Mouse (Mus musculus) limb, embryonic 14.5 days (tissue): ENCODE data around the gene Trank1. TPM values are rescaled to one million over a fixed set of nuclear protein-coding genes. Genes with fewer than 3 reads are reported as not detected.

ENCODE experiments used
- ATAC-seq: fragments of 200-750 bp; cut with Nextera tagmentation; 2 replicates; pipeline ENCODE4 v1.8.0; 2017; ENCODE audit warnings: low read depth, moderate number of reproducible peaks, moderate TSS enrichment; ENCODE audit not compliant: low FRiP score
- DNase-seq: peaks from one replicate; pipeline ENCODE4 v3.0.0-alpha.2; 2015; ENCODE audit warnings: low spot score
- H3K27ac ChIP-seq: fragments of 300-500 bp; sonication (generic); replicated peaks from 2 replicates; pipeline ENCODE4 v1.5.1; 2014; ENCODE audit warnings: low read depth, mild to moderate bottlenecking, low read length, moderate library complexity, mixed read lengths
- H3K27me3 ChIP-seq: fragments of 300-500 bp; sonication (generic); 2 replicates; pipeline ENCODE4 v1.6.1; 2014; ENCODE audit warnings: low read length, mixed read lengths; ENCODE audit not compliant: control insufficient read depth, insufficient read depth
- H3K36me3 ChIP-seq: fragments of 300-500 bp; sonication (generic); 2 replicates; pipeline ENCODE4 v1.6.1; 2014; ENCODE audit warnings: mild to moderate bottlenecking, low read length, moderate library complexity, mixed read lengths; ENCODE audit not compliant: control insufficient read depth, insufficient read depth
- H3K4me1 ChIP-seq: fragments of 300-500 bp; sonication (generic); 2 replicates; pipeline ENCODE4 v1.6.1; 2014; ENCODE audit warnings: antibody characterized with exemption, low read length, mixed read lengths; ENCODE audit not compliant: control insufficient read depth, insufficient read depth
- H3K4me2 ChIP-seq: fragments of 300-500 bp; sonication (generic); replicated peaks from 2 replicates; pipeline ENCODE4 v1.6.1; 2014; ENCODE audit warnings: low read depth, mild to moderate bottlenecking, low read length, moderate library complexity; ENCODE audit not compliant: severe bottlenecking
- H3K4me3 ChIP-seq: fragments of 300-500 bp; sonication (generic); replicated peaks from 2 replicates; pipeline ENCODE4 v1.5.1; 2014; ENCODE audit warnings: low read length
- H3K9ac ChIP-seq: fragments of 300-500 bp; sonication (generic); 2 replicates; pipeline ENCODE4 v1.6.1; 2014; ENCODE audit warnings: mild to moderate bottlenecking, low read depth, low read length, moderate library complexity; ENCODE audit not compliant: severe bottlenecking
- H3K9me3 ChIP-seq: fragments of 300-500 bp; sonication (generic); 2 replicates; pipeline ENCODE4 v1.6.1; 2016; ENCODE audit warnings: low read length; ENCODE audit not compliant: control insufficient read depth
- POLR2A ChIP-seq: fragments of 200-500 bp; IDR thresholded peaks from 2 replicates; pipeline ENCODE4 v1.8.0; 2012; ENCODE audit warnings: inconsistent platforms, mild to moderate bottlenecking, moderate library complexity, borderline replicate concordance; ENCODE audit not compliant: insufficient read depth, insufficient read length; ENCODE audit errors: extremely low read depth
- WGBS: fragments of 180-500 bp; shearing (Covaris S2); extraction: QIAGEN DNeasy Blood & Tissue Kit; methylation state at CpG from one replicate; pipeline ENCODE4 v1.1.7; 2014; 5-methylcytosine and 5-hydroxymethylcytosine counted together
- polyA plus RNA-seq, 2 experiments: library from polyadenylated mRNA; depleted of rRNA in 1 of 2; stranded (reverse) in 1 of 2; unstranded in 1 of 2; fragments of >200 nt; fragmentation: Nextera tagmentation in 1 of 2; extraction: Ambion mirVana in 1 of 2; gene quantifications; 2 replicates each; pipeline versions ENCODE4 v1.2.1 to v1.2.3; 2012 to 2014

The Trank1 gene
- polyA plus RNA-seq, 2 experiments: 0.83 to 1.2 TPM

DNA sequence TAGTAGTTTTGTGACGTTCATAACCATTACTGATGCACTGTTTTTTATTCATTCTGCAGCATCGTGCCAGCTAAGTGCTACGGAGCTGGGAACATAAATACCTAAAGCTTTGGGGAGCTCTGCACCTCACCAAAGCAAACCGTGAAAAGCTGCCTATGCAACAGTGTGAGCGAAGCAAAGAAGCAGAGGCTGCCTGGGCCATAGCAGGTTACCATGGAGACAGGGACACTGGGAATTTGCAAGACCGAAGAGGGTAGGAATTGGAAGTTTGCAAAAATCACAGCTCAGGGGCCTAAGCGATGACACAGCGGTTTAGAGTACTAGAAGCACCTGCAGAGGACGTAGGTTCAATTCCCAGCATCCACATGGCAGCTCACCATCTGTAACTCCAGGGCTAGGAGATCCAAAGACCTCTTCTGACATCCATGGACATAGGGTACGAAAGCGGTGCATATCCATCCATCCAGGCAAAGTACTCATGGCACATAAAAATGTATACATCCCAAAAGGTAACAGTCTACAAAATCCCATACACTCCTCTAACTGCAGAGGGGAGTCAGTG lies 20.9 kb upstream of the Trank1 start:
- H3K4me3 ChIP-seq: no peak overlapping the region
- 0 out of 2 replicates have a peak, but pooled peaks cover 6% of the 10 kb centered on the region for H3K4me1 ChIP-seq
- no peaks in the 10 kb centered on the region for H3K9me3 ChIP-seq
- no peak for ATAC-seq
- 68% methylated on average over 11 of the region's 11 CpGs for WGBS
- no peaks in the 10 kb centered on the region for H3K36me3 ChIP-seq
- H3K27ac ChIP-seq: no peak overlapping the region
- no peak for DNase-seq
- TF ChIP-seq POLR2A: no peak
- H3K9ac ChIP-seq: no peak overlapping the region
- no peak overlapping the region for H3K4me2 ChIP-seq
- H3K27me3 ChIP-seq: no peaks in the 10 kb centered on the region

DNA sequence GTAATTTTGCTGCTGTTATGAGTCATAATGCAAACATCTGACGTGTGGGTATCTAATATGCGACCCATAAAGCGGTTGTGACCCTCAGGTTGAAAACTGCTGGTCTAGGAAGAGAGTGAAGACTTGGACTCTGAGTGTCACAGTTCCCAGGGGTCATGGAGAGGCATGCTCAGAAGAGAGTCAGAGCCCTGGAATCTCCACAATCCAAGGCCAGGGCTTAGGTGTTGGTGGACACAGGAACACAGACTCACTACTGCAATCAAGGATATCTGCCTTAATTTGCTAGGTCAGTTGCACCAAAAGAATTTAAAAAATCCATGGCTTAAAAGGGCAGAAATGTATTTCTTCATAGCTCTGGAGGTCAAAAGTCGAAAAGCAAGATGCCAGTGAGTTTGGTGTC lies 18.3 kb upstream of the Trank1 start:
- no peak overlapping the region for H3K4me3 ChIP-seq
- TF ChIP-seq POLR2A: no peak
- ATAC-seq: no peak
- 84% methylated on average over 4 of the region's 4 CpGs for WGBS
- no peak for DNase-seq
- 0 out of 2 replicates have a peak, but pooled peaks cover 6% of the 10 kb centered on the region for H3K4me1 ChIP-seq
- H3K27me3 ChIP-seq: no peaks in the 10 kb centered on the region
- no peak overlapping the region for H3K4me2 ChIP-seq
- H3K36me3 ChIP-seq: no peaks in the 10 kb centered on the region
- no peak overlapping the region for H3K27ac ChIP-seq
- no peak overlapping the region for H3K9ac ChIP-seq
- no peaks in the 10 kb centered on the region for H3K9me3 ChIP-seq

DNA sequence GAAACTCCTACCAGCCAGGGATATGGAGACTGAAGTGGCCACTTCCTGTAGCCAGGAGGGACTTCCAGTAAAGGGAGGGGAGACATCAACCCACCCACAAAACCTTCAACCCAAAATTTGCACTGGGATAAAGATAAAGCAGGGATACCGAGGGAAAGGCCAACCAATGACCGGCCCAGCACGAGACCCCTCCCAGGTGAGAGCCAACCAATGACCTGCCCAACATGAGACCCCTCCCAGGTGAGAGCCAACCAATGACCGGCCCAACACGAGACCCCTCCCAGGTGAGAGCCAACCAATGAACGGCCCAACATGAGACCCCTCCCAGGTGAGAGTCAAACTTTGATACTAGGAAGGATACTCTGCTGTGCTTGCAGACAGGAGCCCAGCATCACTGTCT lies 16.6 kb upstream of the Trank1 start:
- Histone ChIP-seq H3K4me3 (no peak overlapping the region), H3K27me3 (no peaks in the 10 kb centered on the region), H3K9ac (no peak overlapping the region), H3K36me3 (no peaks in the 10 kb centered on the region), H3K9me3 (no peaks in the 10 kb centered on the region), H3K4me1 (no peaks in the 10 kb centered on the region), H3K4me2 (no peak overlapping the region), H3K27ac (no peak overlapping the region)
- ATAC-seq: no peak
- no peak for TF ChIP-seq POLR2A
- 97% methylated on average over 6 of the region's 6 CpGs for WGBS
- no peak for DNase-seq

DNA sequence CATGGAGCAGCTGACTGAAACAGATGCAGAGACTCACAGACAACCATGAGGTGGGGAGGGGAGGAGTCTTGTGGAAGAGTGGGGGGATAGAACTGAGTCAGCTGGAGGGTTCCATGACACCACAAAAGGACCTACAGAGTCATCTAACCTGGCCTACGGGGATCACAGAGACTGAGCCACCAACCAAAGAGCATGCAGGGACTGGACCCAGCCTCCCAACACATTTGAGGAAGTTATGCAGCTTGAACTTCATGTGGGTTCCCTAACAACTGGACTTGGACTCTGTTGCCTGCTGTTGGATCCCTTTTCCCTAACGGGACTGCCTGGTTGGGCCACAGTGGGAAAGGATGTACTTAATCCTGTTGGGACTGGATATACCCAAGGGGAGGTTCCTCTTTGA lies 16.2 kb upstream of the Trank1 start:
- no peak for ATAC-seq
- WGBS: 77% methylated on average over 2 of the region's 2 CpGs

DNA sequence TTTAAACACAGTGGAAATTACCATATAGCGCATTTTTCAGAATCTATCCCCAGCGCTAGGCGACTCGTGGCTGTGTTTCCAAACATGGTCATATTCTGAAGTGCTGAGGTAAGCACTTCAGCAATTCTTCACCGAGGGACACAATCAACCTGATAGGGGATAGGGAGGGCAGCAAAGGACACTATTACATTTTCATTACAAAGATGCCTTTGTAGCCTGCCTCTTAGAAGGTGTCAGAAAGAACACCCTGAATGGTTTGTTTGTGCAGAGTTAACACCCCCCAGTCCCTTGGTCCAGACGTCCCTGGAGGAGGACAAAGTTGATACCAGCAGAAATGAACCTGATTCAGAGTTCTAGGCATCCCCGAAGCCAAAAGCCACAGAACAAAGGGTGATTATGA lies 15.1 kb upstream of the Trank1 start:
- 70% methylated on average over 7 of the region's 7 CpGs for WGBS
- Histone ChIP-seq H3K4me1 (no peaks in the 10 kb centered on the region), H3K36me3 (no peaks in the 10 kb centered on the region), H3K27ac (no peak overlapping the region), H3K4me3 (no peak overlapping the region), H3K27me3 (no peaks in the 10 kb centered on the region), H3K9ac (no peak overlapping the region), H3K9me3 (no peaks in the 10 kb centered on the region), H3K4me2 (no peak overlapping the region)
- no peak for DNase-seq
- TF ChIP-seq POLR2A: no peak
- ATAC-seq: no peak

More for the DNA sequence above, 16.2 kb upstream of the Trank1 start:
- Histone ChIP-seq H3K27me3 (no peaks in the 10 kb centered on the region), H3K36me3 (no peaks in the 10 kb centered on the region), H3K9ac (no peak overlapping the region), H3K4me1 (no peaks in the 10 kb centered on the region), H3K9me3 (no peaks in the 10 kb centered on the region), H3K27ac (no peak overlapping the region), H3K4me2 (no peak overlapping the region), H3K4me3 (no peak overlapping the region)
- DNase-seq: no peak
- no peak for TF ChIP-seq POLR2A

DNA sequence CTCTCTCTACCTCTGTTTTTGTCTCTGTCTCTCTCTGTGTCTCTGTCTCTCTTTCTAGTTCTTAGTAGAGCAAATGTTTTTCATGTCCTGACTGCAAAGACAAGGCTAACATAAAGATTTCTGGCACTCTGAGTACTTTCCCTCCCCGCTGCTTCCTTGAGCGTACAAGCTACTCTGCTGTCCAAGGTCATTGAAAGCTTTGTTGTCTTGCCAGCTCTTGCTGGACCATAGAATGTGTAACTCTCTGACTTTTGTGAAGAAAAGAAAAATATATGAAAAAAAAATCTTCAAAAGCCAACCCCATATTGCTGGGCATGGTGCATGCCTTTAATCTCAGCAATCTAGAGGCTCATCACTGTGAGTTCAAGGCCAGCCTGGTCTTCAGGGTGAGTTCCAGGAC lies 12.9 kb upstream of the Trank1 start:
- TF ChIP-seq POLR2A: no peak
- Histone ChIP-seq H3K36me3 (no peaks in the 10 kb centered on the region), H3K9ac (no peak overlapping the region), H3K4me1 (no peaks in the 10 kb centered on the region), H3K4me2 (no peak overlapping the region), H3K27me3 (no peaks in the 10 kb centered on the region), H3K9me3 (no peaks in the 10 kb centered on the region), H3K4me3 (no peak overlapping the region), H3K27ac (no peak overlapping the region)
- no peak for ATAC-seq
- 72% methylated on average over 2 of the region's 2 CpGs for WGBS
- DNase-seq: no peak
